Mouse (Mus musculus) forebrain, embryonic 16.5 days (tissue): ENCODE measurements around the gene Nrip1. TPM values are rescaled to one million over a fixed set of nuclear protein-coding genes. Genes with fewer than 3 reads are reported as not detected.
"Not testable (repeated sequence)": the region's sequence is repeated elsewhere in the genome, so short reads cannot be mapped to it uniquely, and the experiment has no call there.

Experiments
- ATAC-seq: fragments of 200-750 bp; cut with Nextera tagmentation; 2 replicates; pipeline ENCODE4 v1.8.0; 2017; ENCODE audit warnings: mild to moderate bottlenecking, moderate library complexity
- H3K27ac ChIP-seq: fragments of 300-500 bp; sonication (generic); 2 replicates; pipeline ENCODE4 v1.5.1; 2014; ENCODE audit warnings: low read length, control low read depth
- H3K27me3 ChIP-seq: fragments of 300-500 bp; sonication (generic); replicated peaks from 2 replicates; pipeline ENCODE4 v1.6.1; 2014; ENCODE audit warnings: low read length; ENCODE audit not compliant: control insufficient read depth, insufficient read depth
- H3K36me3 ChIP-seq: fragments of 300-500 bp; sonication (generic); 2 replicates; pipeline ENCODE4 v1.6.1; 2014; ENCODE audit not compliant: control insufficient read depth, insufficient read depth
- H3K4me1 ChIP-seq: fragments of 300-500 bp; sonication (generic); replicated peaks from 2 replicates; pipeline ENCODE4 v1.6.1; 2014; ENCODE audit warnings: low read length; ENCODE audit not compliant: control insufficient read depth, insufficient read depth
- H3K4me2 ChIP-seq: fragments of 300-500 bp; sonication (generic); 2 replicates; pipeline ENCODE4 v1.6.1; 2014; ENCODE audit warnings: mild to moderate bottlenecking, low read length, control low read depth
- H3K4me3 ChIP-seq: fragments of 300-500 bp; sonication (generic); replicated peaks from 2 replicates; pipeline ENCODE4 v1.5.1; 2014; ENCODE audit warnings: mild to moderate bottlenecking, low read length, control low read depth
- H3K9ac ChIP-seq: fragments of 300-500 bp; sonication (generic); replicated peaks from 2 replicates; pipeline ENCODE4 v1.6.1; 2014; ENCODE audit warnings: low read depth, low read length, control low read depth
- H3K9me3 ChIP-seq: fragments of 300-500 bp; sonication (generic); 2 replicates; pipeline ENCODE4 v1.6.1; 2016; ENCODE audit warnings: low read length; ENCODE audit not compliant: control insufficient read depth
- WGBS: fragments of 180-500 bp; shearing (Covaris S2); extraction: QIAGEN DNeasy Blood & Tissue Kit; methylation state at CpG from one replicate; pipeline ENCODE4 v1.1.7; 2014; 5-methylcytosine and 5-hydroxymethylcytosine counted together
- polyA plus RNA-seq: library from polyadenylated mRNA; unstranded; fragments of >200 nt; fragmentation: Nextera tagmentation; extraction: Ambion mirVana; gene quantifications from 2 replicates; pipeline ENCODE4 v1.2.1, GENCODE M21; 2015

Nrip1 gene
- polyA plus RNA-seq, 1 experiment from 2014 or later: 38.7 TPM

DNA sequence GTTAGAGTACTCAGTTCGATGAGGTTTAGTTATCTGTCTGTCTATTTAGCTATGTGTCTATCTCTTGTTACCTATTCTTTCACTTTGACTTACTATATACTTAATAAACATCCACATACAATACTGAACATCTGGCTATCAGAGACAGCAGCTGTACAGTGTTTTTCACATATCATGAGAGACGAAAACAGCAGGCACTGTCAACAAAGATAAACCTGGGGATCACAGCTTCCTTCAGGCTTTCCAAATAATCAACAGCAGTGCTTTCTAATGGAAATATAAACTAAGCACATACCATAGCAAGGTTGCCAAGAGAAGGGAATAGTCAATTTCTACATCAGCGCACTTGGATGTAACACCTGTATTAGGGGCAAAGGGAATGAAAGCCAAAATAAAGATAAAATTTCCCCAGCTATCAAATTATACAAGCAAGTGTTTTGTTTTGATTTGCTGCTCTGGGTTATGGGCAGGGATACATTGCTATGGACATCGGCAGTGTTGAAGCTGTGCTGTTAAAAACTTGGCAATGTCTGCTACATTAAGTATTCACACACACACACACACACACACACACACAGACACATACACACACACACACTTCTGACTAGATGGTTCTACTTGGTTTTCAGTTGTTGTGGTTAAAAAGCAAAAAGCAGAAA lies 35.2 kb upstream of the Nrip1 start:
- Histone ChIP-seq H3K4me1 (no peaks in the 10 kb centered on the region), H3K9ac (no peak overlapping the region), H3K4me3 (no peak overlapping the region), H3K36me3 (no peaks in the 10 kb centered on the region), H3K4me2 (no peak overlapping the region), H3K27ac (no peak overlapping the region), H3K9me3 (no peaks in the 10 kb centered on the region), H3K27me3 (no peaks in the 10 kb centered on the region)
- WGBS: 89% methylated on average over 4 of the region's 4 CpGs
- no peak for ATAC-seq

- Histone ChIP-seq H3K9ac (no peak overlapping the region), H3K9me3 (no peaks in the 10 kb centered on the region), H3K27me3 (no peaks in the 10 kb centered on the region), H3K36me3 (no peaks in the 10 kb centered on the region), H3K4me2 (no peak overlapping the region), H3K4me3 (no peak overlapping the region), H3K4me1 (no peaks in the 10 kb centered on the region), H3K27ac (no peak overlapping the region)
- WGBS: 88% methylated on average over 8 of the region's 8 CpGs
- ATAC-seq: no peak
Measured at GRCm38 (mm10) chr16:76408241-76408640, 34.6 kb upstream of the Nrip1 start.

- Histone ChIP-seq H3K4me2 (no peak overlapping the region), H3K27ac (no peak overlapping the region), H3K36me3 (no peaks in the 10 kb centered on the region), H3K27me3 (no peaks in the 10 kb centered on the region), H3K4me1 (no peaks in the 10 kb centered on the region), H3K9me3 (no peaks in the 10 kb centered on the region), H3K4me3 (no peak overlapping the region), H3K9ac (no peak overlapping the region)
- no peak for ATAC-seq
- 84% methylated on average over 13 of the region's 13 CpGs for WGBS
Measured at GRCm38 (mm10) chr16:76407321-76407920, 33.8 kb upstream of the Nrip1 start.

GRCm38 (mm10) chr16:76406897-76407296 lies 33.3 kb upstream of the Nrip1 start:
- Histone ChIP-seq H3K36me3 (no peaks in the 10 kb centered on the region), H3K9me3 (no peaks in the 10 kb centered on the region), H3K27me3 (no peaks in the 10 kb centered on the region), H3K4me2 (no peak overlapping the region), H3K27ac (no peak overlapping the region), H3K9ac (no peak overlapping the region), H3K4me3 (no peak overlapping the region), H3K4me1 (no peaks in the 10 kb centered on the region)
- 56% methylated on average over 7 of the region's 7 CpGs for WGBS
- no peak for ATAC-seq

- 93% methylated on average over 7 of the region's 7 CpGs for WGBS
- no peak overlapping the region for H3K9ac ChIP-seq
- no peak overlapping the region for H3K4me3 ChIP-seq
- H3K4me1 ChIP-seq: no peaks in the 10 kb centered on the region
- H3K4me2 ChIP-seq: no peak overlapping the region
- no peaks in the 10 kb centered on the region for H3K27me3 ChIP-seq
- no peak overlapping the region for H3K27ac ChIP-seq
- ATAC-seq: no peak
- no peaks in the 10 kb centered on the region for H3K9me3 ChIP-seq
- no peaks in the 10 kb centered on the region for H3K36me3 ChIP-seq
Measured at GRCm38 (mm10) chr16:76406319-76406718, 32.7 kb upstream of the Nrip1 start.

DNA sequence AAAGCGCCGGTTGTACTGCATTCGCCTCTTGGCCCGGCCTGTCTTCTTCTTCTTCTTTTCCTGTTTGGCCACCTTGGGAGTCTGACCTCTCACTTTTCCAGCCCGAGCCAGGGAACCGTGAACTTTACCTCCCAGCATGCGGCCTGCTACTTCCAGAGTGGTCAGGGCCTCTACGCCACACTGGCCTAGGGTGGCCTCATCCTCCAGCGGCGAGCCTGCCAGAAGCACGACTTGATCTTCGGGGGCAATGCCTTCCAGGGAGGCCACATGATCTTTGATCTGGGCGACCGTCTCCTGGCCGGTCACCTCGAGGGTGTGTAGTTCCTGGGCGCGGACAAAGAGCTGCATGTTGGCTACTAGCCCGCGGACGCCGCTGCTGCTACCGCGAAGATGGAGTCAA lies 29.7 kb upstream of the Nrip1 start:
- not testable (repeated sequence) for H3K4me2 ChIP-seq, H3K36me3 ChIP-seq, H3K27ac ChIP-seq, H3K9me3 ChIP-seq, ATAC-seq, H3K4me3 ChIP-seq, H3K4me1 ChIP-seq, H3K9ac ChIP-seq, H3K27me3 ChIP-seq
- 93% methylated on average over 22 of the region's 24 CpGs for WGBS

GRCm38 (mm10) chr16:76396512-76396911 lies 22.9 kb upstream of the Nrip1 start:
- Histone ChIP-seq H3K36me3 (no peaks in the 10 kb centered on the region), H3K9ac (no peak overlapping the region), H3K4me2 (no peak overlapping the region), H3K27me3 (peaks cover 12% of the 10 kb centered on the region), H3K9me3 (no peaks in the 10 kb centered on the region), H3K4me3 (no peak overlapping the region), H3K27ac (no peak overlapping the region), H3K4me1 (no peaks in the 10 kb centered on the region)
- no peak for ATAC-seq
- 56% methylated on average over 1 of the region's 1 CpGs for WGBS

DNA sequence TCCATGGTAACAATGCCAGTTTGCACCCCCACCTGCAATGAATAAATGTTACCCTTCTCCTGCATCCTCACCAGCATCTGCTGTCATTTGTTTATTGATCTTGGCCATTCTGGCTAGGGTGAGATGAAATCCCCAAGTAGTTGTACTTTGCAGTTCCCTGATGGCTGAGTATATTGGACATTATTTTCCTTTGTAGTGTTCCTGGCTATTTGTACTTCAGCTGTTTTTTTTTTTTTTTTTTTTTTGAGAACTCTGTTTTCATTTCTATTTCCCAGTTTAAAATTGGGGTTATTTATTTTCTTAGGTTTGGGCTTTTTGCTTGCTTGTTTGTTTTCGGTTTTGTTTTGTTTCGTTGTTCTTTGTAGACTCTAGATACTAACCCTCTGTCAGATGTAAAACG lies 19.6 kb upstream of the Nrip1 start:
- Histone ChIP-seq H3K4me3 (no peak overlapping the region), H3K27ac (no peak overlapping the region), H3K36me3 (no peaks in the 10 kb centered on the region), H3K9ac (no peak overlapping the region), H3K4me2 (no peak overlapping the region), H3K27me3 (peaks cover 16% of the 10 kb centered on the region), H3K4me1 (no peaks in the 10 kb centered on the region), H3K9me3 (no peaks in the 10 kb centered on the region)
- 49% methylated on average over 3 of the region's 3 CpGs for WGBS
- no peak for ATAC-seq

DNA sequence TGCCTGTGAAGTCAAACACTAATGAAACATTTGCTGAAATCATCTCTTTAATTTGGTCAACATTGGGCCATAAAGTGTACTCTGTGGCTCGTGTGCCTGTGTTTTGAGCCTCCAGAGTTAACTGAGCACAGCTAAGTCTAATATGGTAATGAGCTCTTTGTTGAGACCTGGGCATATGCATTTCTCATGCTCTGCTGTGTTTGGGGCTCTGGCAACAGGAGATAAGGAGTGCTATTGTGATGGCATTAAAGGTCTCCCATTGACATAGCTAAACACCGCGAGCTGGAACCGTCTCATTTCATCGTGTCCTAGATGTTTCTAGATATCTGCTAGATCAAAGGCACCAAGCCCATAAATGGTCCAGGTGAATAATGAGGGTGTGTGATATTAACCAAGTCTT lies 12.9 kb upstream of the Nrip1 start:
- H3K4me2 ChIP-seq: no peak overlapping the region
- H3K9ac ChIP-seq: no peak overlapping the region
- H3K27ac ChIP-seq: no peak overlapping the region
- H3K36me3 ChIP-seq: no peaks in the 10 kb centered on the region
- H3K27me3 ChIP-seq: peaks cover 4% of the 10 kb centered on the region; the same call in 1 of the 2 replicates
- no peak for ATAC-seq
- H3K9me3 ChIP-seq: no peaks in the 10 kb centered on the region
- H3K4me3 ChIP-seq: no peak overlapping the region
- H3K4me1 ChIP-seq: no peaks in the 10 kb centered on the region
- WGBS: 27% methylated on average over 5 of the region's 5 CpGs
